Mouse (Mus musculus) right cerebral cortex, adult 18-20 months (tissue): ENCODE data around the gene Ldlr.
"Not testable (repeated sequence)": the region's sequence is repeated elsewhere in the genome, so short reads cannot be mapped to it uniquely, and the experiment has no call there.

Experiments used
- DNase-seq: peaks from one replicate; pipeline ENCODE4 v3.0.0; 2022; ENCODE audit warnings: mixed read lengths

The Ldlr gene

GRCm38 (mm10) chr9:21793507-21793906 lies 70.2 kb downstream of the Ldlr start:
- DNase-seq, result not testable (repeated sequence)

GRCm38 (mm10) chr9:21794344-21794834 lies 71.1 kb downstream of the Ldlr start:
- DNase-seq, result no peak

DNA sequence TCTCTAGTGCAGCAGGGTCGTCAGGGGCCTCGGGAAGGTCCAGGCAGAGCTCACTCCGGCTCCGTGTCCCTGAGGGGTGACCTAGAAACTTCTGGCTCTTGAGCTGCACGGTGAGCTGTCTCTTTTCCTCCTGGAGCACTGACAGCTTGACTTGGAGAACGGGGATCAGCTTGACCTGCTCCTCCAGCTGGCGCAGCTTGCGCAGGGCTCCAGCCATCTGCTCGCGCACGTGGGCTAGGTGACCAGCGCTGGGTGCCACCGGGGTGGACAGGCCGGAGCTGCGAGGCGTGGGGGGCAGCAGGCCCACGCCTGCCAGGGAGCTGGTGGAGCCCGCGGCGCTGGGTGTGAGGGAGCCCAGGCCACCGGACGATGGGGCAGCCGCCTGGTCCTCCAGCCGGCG lies 71.6 kb downstream of the Ldlr start:
- no peak for DNase-seq

DNA sequence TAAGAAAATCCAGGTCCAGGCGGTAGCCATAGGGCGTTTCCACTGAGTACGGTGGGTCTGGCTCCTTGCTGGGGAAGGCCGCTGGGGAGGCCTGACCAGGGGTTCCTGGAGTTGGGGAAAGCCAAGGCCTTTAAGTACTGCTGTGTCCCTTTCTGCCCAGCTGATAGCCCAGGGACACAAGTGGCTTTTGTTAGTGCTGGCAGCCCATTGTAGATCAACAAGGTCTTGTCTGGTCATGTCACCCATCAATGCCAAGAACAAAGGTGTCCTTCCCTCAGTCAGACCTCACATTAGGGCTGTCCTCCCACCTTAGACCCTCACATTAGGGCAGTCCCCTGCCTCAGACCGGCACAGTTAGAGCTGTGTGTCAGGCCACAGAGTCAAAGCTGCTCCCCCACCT lies 72.3 kb downstream of the Ldlr start:
- DNase-seq, result no peak

DNA sequence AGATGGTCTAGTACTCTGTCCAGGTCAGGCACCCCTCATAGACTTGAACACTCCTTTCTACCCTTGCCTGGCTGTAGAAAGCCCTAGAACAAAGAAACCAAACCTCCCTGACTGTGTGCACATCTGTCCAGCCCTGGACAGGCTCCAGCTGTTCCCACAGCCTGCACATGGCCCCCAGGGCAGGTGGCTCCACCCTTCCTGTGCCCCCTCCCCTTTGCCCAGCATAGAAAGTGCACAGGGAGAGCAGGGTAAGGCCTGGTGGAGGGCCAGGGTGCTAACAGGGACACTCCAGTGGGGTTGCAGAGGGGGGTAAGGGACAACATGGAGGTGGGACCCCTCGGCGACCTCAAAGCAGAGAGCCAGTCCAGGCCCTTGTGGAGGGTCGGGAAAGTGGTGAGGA lies 73.0 kb downstream of the Ldlr start:
- DNase-seq, result no peak

DNA sequence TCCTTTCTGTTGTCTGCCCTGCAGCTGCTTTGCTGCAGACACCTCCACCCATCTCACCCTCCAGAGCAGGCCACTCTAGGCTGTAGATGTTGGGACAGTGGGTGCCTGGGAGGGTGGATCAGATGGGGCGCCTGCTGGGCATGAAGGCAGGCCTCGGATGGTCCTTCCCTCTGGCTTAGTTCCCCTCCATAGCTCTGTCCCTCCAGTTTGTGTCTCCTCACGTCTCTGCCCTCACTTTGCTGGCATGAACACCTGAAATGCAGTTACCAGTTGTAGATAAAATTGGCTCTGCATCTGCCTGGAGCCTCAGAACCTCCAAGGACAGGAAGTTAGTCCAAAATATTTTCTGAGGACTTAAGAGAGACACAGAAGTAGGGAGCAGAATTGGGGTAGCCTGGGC lies 73.6 kb downstream of the Ldlr start:
- no peak for DNase-seq

- no peak for DNase-seq
Measured at GRCm38 (mm10) chr9:21797921-21798344, 74.7 kb downstream of the Ldlr start.

GRCm38 (mm10) chr9:21798345-21799009 lies 75.2 kb downstream of the Ldlr start, which contains the start of gene Kank2:
Gene Kank2, minus strand, starts transcription at chr9:21798744.
- DNase-seq, result peak; percentile 61

DNA sequence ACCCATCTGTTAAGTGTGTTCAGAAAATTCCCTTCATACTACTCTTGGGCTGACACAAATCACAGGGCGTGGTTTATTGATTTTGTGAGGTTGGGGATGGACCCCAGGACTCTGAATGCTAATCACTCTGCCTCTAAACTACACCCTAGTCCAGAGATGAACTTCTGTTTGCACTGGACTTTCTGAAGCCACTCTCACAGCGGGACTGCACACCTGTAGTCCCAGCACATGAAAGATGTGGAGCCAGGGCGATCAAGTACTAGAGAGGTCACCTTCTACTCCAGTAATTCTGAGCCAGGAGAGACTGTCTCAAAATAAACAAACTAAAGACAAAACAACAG lies 75.7 kb downstream of the Ldlr start:
- no peak for DNase-seq
